7 mouse cellular contexts compared by ENCODE assay signal in the genomic region with DNA sequence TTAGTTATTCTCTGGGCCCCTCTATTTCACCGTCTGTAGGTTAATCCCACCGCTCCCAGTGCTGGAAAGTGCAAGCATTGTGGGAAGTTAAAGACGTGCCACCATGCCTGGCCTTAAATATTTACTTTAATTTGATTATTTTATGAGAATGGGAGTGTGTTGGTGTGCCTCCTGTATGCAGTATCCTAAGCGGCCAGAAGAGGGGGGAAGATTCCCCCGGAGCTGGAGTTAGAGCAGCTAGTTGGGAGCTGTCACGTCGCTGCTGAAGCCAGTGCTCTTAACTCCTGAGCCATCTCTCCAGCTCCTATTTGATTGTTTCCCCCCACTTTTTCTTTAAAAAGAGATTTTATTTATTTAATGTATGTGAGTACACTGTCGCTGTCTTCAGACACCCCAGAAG. TPM values are rescaled to one million over a fixed set of nuclear protein-coding genes. Genes with fewer than 3 reads are reported as not detected.
A peak's percentile ranks its signal among the peaks of the same experiment; 100 is the strongest.
DNase-seq lines count a peak whose midpoint lies in the region; ATAC-seq and TF ChIP-seq lines count a peak whose summit lies in the region.
"Not testable (repeated sequence)": the region's sequence is repeated elsewhere in the genome, so short reads cannot be mapped to it uniquely, and the experiment has no call there.

No protein-coding gene starts in this region.

- H3K27ac ChIP-seq in heart, postnatal 0 days (ENCODE audit: low read depth); liver, postnatal 0 days (ENCODE audit: low read depth): not testable (repeated sequence)

- peak; percentile 19; the same call in 1 of the 2 replicates for TF ChIP-seq CTCF in heart, postnatal 0 days (IDR thresholded peaks at IDR 0.05; ENCODE audit: low read depth)
- peak; percentile 70 for TF ChIP-seq CTCF in liver, postnatal 0 days (IDR thresholded peaks at IDR 0.05; ENCODE audit: low read depth)

- WGBS in heart, postnatal 0 days = 56% methylated on average over 8 of the region's 8 CpGs
- 53% methylated on average over 8 of the region's 8 CpGs for WGBS in liver, postnatal 0 days (ENCODE audit: insufficient replicate concordance)

- H3K4me1 ChIP-seq in heart, postnatal 0 days (ENCODE audit: control insufficient read depth, insufficient read depth); liver, postnatal 0 days (ENCODE audit: insufficient read depth): not testable (repeated sequence)

- H3K9me3 ChIP-seq in heart, postnatal 0 days (replicated peaks; ENCODE audit: control insufficient read depth, low read length); liver, postnatal 0 days (ENCODE audit: low read length): not testable (repeated sequence)

- DNase-seq in NIH3T3 (ENCODE audit: low read depth) = peak; percentile 55
- DNase-seq in embryo, embryonic 10.5 days (ENCODE audit: low spot score) = peak; percentile 18
- DNase-seq in heart, postnatal 0 days (ENCODE audit: low spot score) = not testable (repeated sequence)
- peak; percentile 56 for DNase-seq in kidney, postnatal 10 days
- DNase-seq in liver, postnatal 0 days = peak; percentile 54
- DNase-seq in naive thymus-derived CD4-positive, alpha-beta T cell, adult 2 months (ENCODE audit: low read depth) = peak; percentile 30
- peak; percentile 41 for DNase-seq in splenic B cell, adult 2 months (ENCODE audit: low read depth, low spot score)

- not testable (repeated sequence) for TF ChIP-seq EP300 in heart, postnatal 0 days (IDR thresholded peaks at IDR 0.05; ENCODE audit: low read depth); liver, postnatal 0 days (IDR thresholded peaks at IDR 0.05; ENCODE audit: low read depth)

- H3K9ac ChIP-seq in heart, postnatal 0 days (replicated peaks; ENCODE audit: low read depth, low read length); liver, postnatal 0 days (replicated peaks): not testable (repeated sequence)

- ATAC-seq in heart, postnatal 0 days (ENCODE audit: insufficient read depth, low read depth) = not testable (repeated sequence)
- ATAC-seq in liver, postnatal 0 days = peak; percentile 56; the same call in 1 of the 2 replicates

- not testable (repeated sequence) for H3K4me3 ChIP-seq in heart, postnatal 0 days (ENCODE audit: low read depth, low read length); liver, postnatal 0 days (ENCODE audit: low read depth, low read length)

- H3K27me3 ChIP-seq in heart, postnatal 0 days (ENCODE audit: control insufficient read depth, insufficient read depth, low read length); liver, postnatal 0 days (ENCODE audit: insufficient read depth, low read length); splenic B cell, adult 2 months (ENCODE audit: control insufficient read depth, insufficient read depth, low read length, poor library complexity, severe bottlenecking): not testable (repeated sequence)

- H3K36me3 ChIP-seq in heart, postnatal 0 days (replicated peaks; ENCODE audit: control insufficient read depth, insufficient read depth, low read length) = peaks cover 26% of the 10 kb centered on the region; the same call in 1 of the 2 replicates
- H3K36me3 ChIP-seq in liver, postnatal 0 days (replicated peaks; ENCODE audit: insufficient read depth, low read length) = peaks cover 19% of the 10 kb centered on the region
- not testable (repeated sequence) for H3K36me3 ChIP-seq in splenic B cell, adult 2 months (ENCODE audit: control insufficient read depth, insufficient read depth, low read length, poor library complexity, severe bottlenecking)

- H3K4me2 ChIP-seq in heart, postnatal 0 days (ENCODE audit: low read depth, low read length); liver, postnatal 0 days (ENCODE audit: low read depth, low read length): not testable (repeated sequence)

RNA-seq across cellular contexts. Expression of gene Kcnd1, which starts 7.1 kb away (rescaled TPM):
- total RNA-seq in heart, postnatal 0 days (2014; rRNA removed; ENCODE audit: low replicate concordance) = 0.08 and 0.23 TPM in 2 replicates
- polyA plus RNA-seq in heart, postnatal 0 days (2015; fragmentation: Nextera tagmentation; extraction: Ambion mirVana) = 0.20 and 0.22 TPM in 2 replicates
- 0.09 and 0.15 TPM in 2 replicates for polyA plus RNA-seq in liver, postnatal 0 days (2015; fragmentation: Nextera tagmentation; extraction: Ambion mirVana)

RNA-seq across cellular contexts. Expression of gene Gripap1, which starts 25.5 kb away (rescaled TPM):
- total RNA-seq in heart, postnatal 0 days (2014; rRNA removed; ENCODE audit: low replicate concordance) = 2.4 and 6.8 TPM in 2 replicates
- 17.5 and 19.3 TPM in 2 replicates for polyA plus RNA-seq in heart, postnatal 0 days (2015; fragmentation: Nextera tagmentation; extraction: Ambion mirVana)
- polyA plus RNA-seq in liver, postnatal 0 days (2015; fragmentation: Nextera tagmentation; extraction: Ambion mirVana) = 15.4 and 16.4 TPM in 2 replicates

RNA-seq across cellular contexts. Expression of gene Otud5, which starts 26.1 kb away (rescaled TPM):
- total RNA-seq in heart, postnatal 0 days (2014; rRNA removed; ENCODE audit: low replicate concordance) = 25.7 and 38.0 TPM in 2 replicates
- 14.4 and 16.2 TPM in 2 replicates for polyA plus RNA-seq in heart, postnatal 0 days (2015; fragmentation: Nextera tagmentation; extraction: Ambion mirVana)
- polyA plus RNA-seq in liver, postnatal 0 days (2015; fragmentation: Nextera tagmentation; extraction: Ambion mirVana) = 22.2 and 25.0 TPM in 2 replicates

RNA-seq across cellular contexts. Expression of gene Tfe3, which starts 52.7 kb away (rescaled TPM):
- 8.4 and 17.3 TPM in 2 replicates for total RNA-seq in heart, postnatal 0 days (2014; rRNA removed; ENCODE audit: low replicate concordance)
- 11.5 and 11.6 TPM in 2 replicates for polyA plus RNA-seq in heart, postnatal 0 days (2015; fragmentation: Nextera tagmentation; extraction: Ambion mirVana)
- polyA plus RNA-seq in liver, postnatal 0 days (2015; fragmentation: Nextera tagmentation; extraction: Ambion mirVana) = 9.6 and 10.3 TPM in 2 replicates
